Mouse (Mus musculus): ENCODE data around the gene Kif1a.
"Not testable (repeated sequence)": the region's sequence is repeated elsewhere in the genome, so short reads cannot be mapped to it uniquely, and the experiment has no call there.

The Kif1a gene

GRCm38 (mm10) chr1:93015136-93015535 is 86.6 kb downstream of the Kif1a start:
- no peak for DNase-seq

- peak; percentile 73 for DNase-seq
Observed at GRCm38 (mm10) chr1:93014460-93014859, 87.3 kb downstream of the Kif1a start.

GRCm38 (mm10) chr1:93013367-93013766 is 88.4 kb downstream of the Kif1a start:
- DNase-seq: no peak

GRCm38 (mm10) chr1:93012103-93012585 is 89.6 kb downstream of the Kif1a start:
- DNase-seq: no peak

- peak; percentile 21 for DNase-seq
Observed at GRCm38 (mm10) chr1:93010731-93011130, 91.0 kb downstream of the Kif1a start.

- peak; percentile 34 for DNase-seq
Observed at GRCm38 (mm10) chr1:93009196-93009595, 92.6 kb downstream of the Kif1a start.

GRCm38 (mm10) chr1:93006061-93006460 is 95.7 kb downstream of the Kif1a start, which contains the start of gene Aqp12:
TSS of gene Aqp12 (plus strand) at chr1:93006334.
- DNase-seq: no peak

GRCm38 (mm10) chr1:92992880-92993279 is 108.9 kb downstream of the Kif1a start:
- no peak for DNase-seq

GRCm38 (mm10) chr1:92992214-92992855 is 109.4 kb downstream of the Kif1a start:
- no peak for DNase-seq

- DNase-seq: no peak
Observed at GRCm38 (mm10) chr1:92989891-92990290, 111.9 kb downstream of the Kif1a start.

GRCm38 (mm10) chr1:92988894-92989293 is 112.9 kb downstream of the Kif1a start:
- DNase-seq: no peak

GRCm38 (mm10) chr1:92984999-92985398 is 116.8 kb downstream of the Kif1a start:
- no peak for DNase-seq

GRCm38 (mm10) chr1:92982931-92983605 is 118.7 kb downstream of the Kif1a start:
- DNase-seq: no peak

- DNase-seq: peak; percentile 25
Observed at GRCm38 (mm10) chr1:92981056-92981845, 120.5 kb downstream of the Kif1a start.

GRCm38 (mm10) chr1:92979073-92979602 is 122.6 kb downstream of the Kif1a start:
- no peak for DNase-seq

- DNase-seq: no peak
Observed at GRCm38 (mm10) chr1:92978645-92979044, 123.1 kb downstream of the Kif1a start.

GRCm38 (mm10) chr1:92976141-92976566 is 125.6 kb downstream of the Kif1a start:
- DNase-seq: peak; percentile 14

GRCm38 (mm10) chr1:92972854-92973253 is 128.9 kb downstream of the Kif1a start:
- DNase-seq: no peak

GRCm38 (mm10) chr1:92971879-92972795 is 129.6 kb downstream of the Kif1a start:
- no peak for DNase-seq

GRCm38 (mm10) chr1:92970791-92971190 is 131.0 kb downstream of the Kif1a start:
- DNase-seq: not testable (repeated sequence)
